Mouse (Mus musculus) E14TG2a.4 (cell line): ENCODE data around the gene Scfd2.

Source experiments
- H3K27me3 ChIP-seq: 2 replicates; pipeline ENCODE4 v1.6.1; 2014; ENCODE audit warnings: low read length, control low read depth; ENCODE audit not compliant: insufficient read depth
- H3K36me3 ChIP-seq: 2 replicates; pipeline ENCODE4 v1.6.1; 2014; ENCODE audit warnings: low read length, control low read depth; ENCODE audit not compliant: insufficient read depth
- H3K4me1 ChIP-seq: replicated peaks from 2 replicates; pipeline ENCODE4 v1.6.1; 2014; ENCODE audit warnings: low read depth, low read length, control low read depth
- H3K4me3 ChIP-seq: replicated peaks from 2 replicates; pipeline ENCODE4 v1.5.1; 2014; ENCODE audit warnings: mild to moderate bottlenecking, low read length
- H3K9me3 ChIP-seq: 2 replicates; pipeline ENCODE4 v1.6.1; 2014; ENCODE audit warnings: low read length, control low read depth
- CTCF ChIP-seq: conservative IDR thresholded peaks from 2 replicates; pipeline ENCODE4 v1.5.1; 2014; ENCODE audit warnings: low read length
- NANOG ChIP-seq: IDR thresholded peaks from 2 replicates; pipeline ENCODE4 v1.6.1; 2014; ENCODE audit warnings: borderline replicate concordance, low read length, mixed read lengths
- POU5F1 ChIP-seq: IDR thresholded peaks from 2 replicates; pipeline ENCODE4 v1.6.1; 2014; ENCODE audit warnings: low read length, borderline replicate concordance

The Scfd2 gene

DNA sequence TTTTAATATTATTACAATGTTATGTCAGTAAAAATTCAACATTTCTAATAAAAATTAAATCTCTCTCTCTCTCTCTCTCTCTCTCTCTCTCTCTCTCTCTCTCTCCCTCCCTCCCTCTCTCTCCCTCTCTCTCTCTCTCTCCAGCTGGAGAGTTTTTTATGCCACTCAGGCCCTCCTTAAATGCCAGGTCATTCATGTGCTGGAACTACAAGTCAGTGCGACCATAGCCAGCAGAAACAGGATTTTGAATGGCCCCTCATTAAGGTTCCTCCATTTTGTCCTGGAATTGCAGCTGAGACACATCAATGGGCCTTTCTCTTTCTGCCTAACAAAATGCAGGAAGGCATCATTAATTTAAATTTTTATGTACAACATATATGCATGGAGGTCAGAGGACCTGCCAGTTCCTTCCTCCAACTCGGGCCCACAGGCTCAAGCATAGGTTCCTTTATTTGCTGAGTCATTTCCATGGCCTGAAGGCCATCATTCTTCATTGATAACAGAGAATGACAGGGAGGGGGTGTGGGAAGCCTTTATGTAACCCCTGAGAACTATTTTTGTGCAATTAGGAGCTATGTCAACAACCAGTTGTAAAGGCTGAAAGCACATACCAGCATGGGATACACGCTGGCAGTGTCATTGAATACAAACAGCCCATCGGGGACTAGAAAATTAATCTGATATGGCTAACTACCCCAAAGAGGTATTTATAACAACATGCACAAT lies 165.4 kb downstream of the Scfd2 start:
- no peaks in the 10 kb centered on the region; the same call in 1 of the 2 replicates for H3K4me1 ChIP-seq
- no peaks in the 10 kb centered on the region for H3K9me3 ChIP-seq
- no peaks in the 10 kb centered on the region for H3K36me3 ChIP-seq
- H3K27me3 ChIP-seq = no peaks in the 10 kb centered on the region
- TF ChIP-seq CTCF (no peak), POU5F1 (no peak), NANOG (no peak)
- H3K4me3 ChIP-seq = no peak overlapping the region

DNA sequence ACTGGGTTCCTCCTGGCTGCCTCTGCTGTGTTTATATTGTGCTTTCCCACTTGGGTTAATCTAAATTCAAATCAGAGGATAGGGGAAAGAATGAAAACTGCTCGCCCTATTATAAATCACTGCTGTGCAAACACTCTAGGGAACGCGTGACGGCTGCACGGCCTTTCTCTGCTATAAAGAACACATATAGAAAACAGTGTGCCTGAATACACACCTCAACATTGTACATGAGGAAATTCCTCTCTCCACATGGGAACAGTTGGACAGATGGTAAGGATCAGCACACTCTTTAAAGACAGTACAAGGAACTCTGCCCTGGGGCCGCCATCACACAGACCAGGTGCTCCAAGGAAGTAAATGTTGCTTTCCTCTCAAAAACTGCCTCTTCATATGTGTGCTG lies 166.2 kb downstream of the Scfd2 start:
- Histone ChIP-seq H3K9me3 (no peaks in the 10 kb centered on the region), H3K27me3 (no peaks in the 10 kb centered on the region), H3K4me1 (no peaks in the 10 kb centered on the region; the same call in 1 of the 2 replicates), H3K4me3 (no peak overlapping the region), H3K36me3 (no peaks in the 10 kb centered on the region)
- TF ChIP-seq POU5F1 (no peak), CTCF (no peak), NANOG (no peak)

DNA sequence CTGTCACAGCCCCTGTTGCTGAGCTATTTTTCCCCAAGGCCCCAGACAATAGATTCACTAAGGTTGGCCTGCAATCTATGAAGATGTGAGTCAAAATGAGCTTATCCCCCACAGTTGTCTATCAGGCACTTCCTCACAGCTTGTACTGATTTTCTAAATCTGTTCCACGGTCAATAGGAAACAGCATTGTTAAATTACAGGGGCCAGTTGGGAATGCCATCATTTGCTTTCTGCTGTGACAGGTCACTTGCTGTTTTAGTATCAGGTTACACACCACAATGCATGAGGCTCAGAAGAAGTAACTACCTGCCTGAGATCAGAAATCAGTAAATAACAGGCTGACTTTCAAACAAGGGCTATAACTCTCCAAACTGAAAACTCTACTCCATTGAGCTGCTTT lies 168.3 kb downstream of the Scfd2 start:
- Histone ChIP-seq H3K4me1 (no peaks in the 10 kb centered on the region; the same call in 1 of the 2 replicates), H3K9me3 (no peaks in the 10 kb centered on the region), H3K36me3 (no peaks in the 10 kb centered on the region), H3K27me3 (no peaks in the 10 kb centered on the region), H3K4me3 (no peak overlapping the region)
- TF ChIP-seq CTCF (no peak), NANOG (no peak), POU5F1 (no peak)

DNA sequence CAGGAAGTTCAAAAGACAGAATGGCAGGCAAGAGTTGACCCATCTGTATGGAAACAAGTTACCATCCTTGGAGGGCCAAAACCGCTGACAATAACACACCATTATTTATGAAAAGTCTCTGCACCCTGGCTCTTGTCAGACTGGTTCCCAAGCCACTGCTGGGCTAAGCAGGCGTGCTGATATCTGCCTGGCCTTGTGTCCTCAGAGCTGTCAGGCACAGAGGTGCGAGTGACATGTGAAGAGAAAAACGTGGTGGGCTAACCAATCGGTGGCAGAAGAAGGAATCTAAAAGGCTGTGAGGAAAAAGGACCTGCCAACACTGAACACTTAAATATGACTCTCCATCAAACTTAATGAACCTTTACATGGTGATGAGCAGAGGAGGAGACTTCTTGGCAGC lies 170.0 kb downstream of the Scfd2 start:
- no peaks in the 10 kb centered on the region for H3K36me3 ChIP-seq
- H3K4me1 ChIP-seq = peaks cover under 1% of the 10 kb centered on the region; the same call in 1 of the 2 replicates
- no peaks in the 10 kb centered on the region for H3K27me3 ChIP-seq
- H3K9me3 ChIP-seq = no peaks in the 10 kb centered on the region
- H3K4me3 ChIP-seq = no peak overlapping the region
- no peak for TF ChIP-seq CTCF

DNA sequence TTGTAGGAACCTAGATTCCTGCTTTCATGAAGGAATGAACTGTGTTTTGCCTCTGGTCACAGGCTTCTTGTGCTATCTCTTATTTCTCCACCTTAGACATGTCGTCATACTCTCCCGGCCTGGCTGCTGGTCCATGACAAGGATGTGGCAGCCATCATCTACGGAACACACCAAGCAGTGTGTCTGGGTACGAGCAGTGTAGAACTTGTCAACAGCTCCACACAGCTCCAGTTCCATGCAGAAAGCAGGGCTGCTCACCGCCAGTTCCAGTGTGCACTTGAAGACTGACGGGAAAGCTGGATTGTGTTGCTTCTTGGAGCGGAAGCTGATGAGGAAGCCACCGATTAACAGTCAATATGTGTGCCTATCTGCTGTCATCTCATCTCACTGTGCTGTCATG lies 173.5 kb downstream of the Scfd2 start:
- H3K36me3 ChIP-seq = no peaks in the 10 kb centered on the region
- H3K27me3 ChIP-seq = no peaks in the 10 kb centered on the region
- no peak overlapping the region for H3K4me3 ChIP-seq
- no peaks in the 10 kb centered on the region for H3K9me3 ChIP-seq
- H3K4me1 ChIP-seq = peaks cover 4% of the 10 kb centered on the region
- TF ChIP-seq NANOG (no peak), POU5F1 (no peak), CTCF (no peak)

DNA sequence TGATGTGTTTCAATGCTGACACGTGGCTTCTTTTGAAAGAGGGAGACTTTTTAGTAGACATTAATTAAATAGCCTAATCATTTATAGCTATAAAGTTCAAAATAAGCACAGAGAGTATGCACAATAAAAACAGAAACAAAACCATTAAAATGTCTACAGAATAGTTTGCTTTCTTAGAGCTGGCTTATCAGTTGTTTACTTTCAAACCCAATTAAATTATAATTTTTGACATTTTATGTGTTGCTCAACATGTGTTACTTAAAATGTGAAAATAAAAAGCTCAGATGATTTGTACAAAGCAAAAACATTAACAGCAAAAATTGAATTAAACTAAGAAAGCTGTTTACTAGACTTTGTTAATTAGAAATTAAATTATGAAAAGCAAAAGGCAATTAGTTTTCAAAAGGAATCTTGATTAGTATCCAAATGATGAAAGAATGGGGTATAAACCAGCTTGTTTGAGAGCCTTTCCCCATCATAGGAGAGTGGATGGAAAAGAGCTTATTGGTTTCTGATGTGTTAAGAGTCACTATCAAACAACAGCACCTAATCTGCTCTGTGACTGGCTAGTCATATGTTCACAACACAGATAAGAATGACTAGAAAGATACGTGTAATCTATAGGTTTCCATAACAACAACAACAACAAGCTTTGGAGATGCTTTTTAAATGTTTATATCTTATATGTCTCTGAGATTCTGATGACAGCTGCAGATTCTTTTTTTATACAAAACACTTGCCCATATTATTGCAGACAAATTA lies 176.0 kb downstream of the Scfd2 start:
- H3K9me3 ChIP-seq = no peaks in the 10 kb centered on the region
- H3K36me3 ChIP-seq = no peaks in the 10 kb centered on the region
- H3K4me1 ChIP-seq = peaks cover 4% of the 10 kb centered on the region
- no peaks in the 10 kb centered on the region for H3K27me3 ChIP-seq
- no peak overlapping the region for H3K4me3 ChIP-seq
- TF ChIP-seq CTCF = no peak

DNA sequence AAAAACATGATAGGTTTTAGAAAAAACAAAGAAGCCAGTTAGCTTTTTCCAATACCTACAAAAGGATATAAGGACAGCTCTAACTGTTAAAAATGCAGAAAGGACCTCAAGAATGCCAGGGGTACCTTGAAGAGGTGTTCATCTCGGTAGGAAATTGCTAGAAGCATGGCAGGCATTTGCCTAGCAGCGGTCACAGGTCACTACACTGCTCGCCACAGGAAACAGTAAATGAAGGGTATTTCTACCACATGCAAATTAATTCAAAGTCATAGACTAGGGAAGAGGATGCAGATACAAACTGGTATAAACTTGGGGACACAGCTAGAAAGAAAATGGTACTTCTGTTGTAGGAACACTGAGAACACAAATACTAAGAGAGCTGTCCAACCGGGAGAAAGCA lies 180.7 kb downstream of the Scfd2 start:
- Histone ChIP-seq H3K9me3 (no peaks in the 10 kb centered on the region), H3K4me3 (no peak overlapping the region), H3K36me3 (no peaks in the 10 kb centered on the region), H3K27me3 (no peaks in the 10 kb centered on the region), H3K4me1 (no peaks in the 10 kb centered on the region)
- TF ChIP-seq NANOG (no peak), POU5F1 (no peak), CTCF (no peak)

DNA sequence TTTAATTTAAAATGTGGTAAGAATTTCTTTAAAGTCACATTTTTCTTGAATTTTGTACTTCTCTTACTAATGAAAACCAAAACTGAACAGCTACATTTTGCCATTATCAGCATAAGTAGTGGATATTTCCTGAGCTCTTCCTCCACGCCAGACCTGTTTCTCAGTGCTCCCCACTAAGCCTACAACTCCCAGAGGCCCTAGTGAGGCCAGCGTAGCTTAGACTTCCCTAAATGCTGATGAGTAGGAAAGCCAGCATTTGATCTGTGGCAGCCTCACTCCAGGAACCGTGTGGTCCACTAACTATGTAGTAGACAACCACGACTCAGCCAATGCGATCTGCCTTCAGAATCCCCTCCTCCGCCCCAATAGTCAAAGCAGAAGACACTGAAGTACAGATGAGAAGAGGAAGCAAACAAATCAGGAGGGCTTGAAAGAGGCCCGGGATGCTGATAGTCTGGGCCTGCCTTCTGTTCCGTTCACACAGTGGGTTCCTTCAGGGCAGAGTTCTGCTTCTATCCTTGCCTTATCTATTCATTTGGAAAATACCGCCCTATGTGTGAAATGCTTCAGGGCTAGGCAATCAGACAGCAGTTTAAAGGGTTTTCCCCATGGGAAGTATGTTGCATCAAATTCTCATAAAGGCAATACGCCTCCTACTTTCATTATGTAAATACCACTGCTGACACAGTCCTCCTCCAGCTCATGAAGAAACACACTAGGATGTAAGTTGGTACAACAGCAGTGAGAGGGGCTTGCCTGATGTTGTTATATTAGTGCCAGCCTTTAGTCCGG lies 183.3 kb downstream of the Scfd2 start:
- Histone ChIP-seq H3K27me3 (no peaks in the 10 kb centered on the region), H3K4me3 (no peak overlapping the region), H3K9me3 (no peaks in the 10 kb centered on the region), H3K36me3 (no peaks in the 10 kb centered on the region), H3K4me1 (no peaks in the 10 kb centered on the region)
- TF ChIP-seq POU5F1 (no peak), CTCF (no peak), NANOG (no peak)

DNA sequence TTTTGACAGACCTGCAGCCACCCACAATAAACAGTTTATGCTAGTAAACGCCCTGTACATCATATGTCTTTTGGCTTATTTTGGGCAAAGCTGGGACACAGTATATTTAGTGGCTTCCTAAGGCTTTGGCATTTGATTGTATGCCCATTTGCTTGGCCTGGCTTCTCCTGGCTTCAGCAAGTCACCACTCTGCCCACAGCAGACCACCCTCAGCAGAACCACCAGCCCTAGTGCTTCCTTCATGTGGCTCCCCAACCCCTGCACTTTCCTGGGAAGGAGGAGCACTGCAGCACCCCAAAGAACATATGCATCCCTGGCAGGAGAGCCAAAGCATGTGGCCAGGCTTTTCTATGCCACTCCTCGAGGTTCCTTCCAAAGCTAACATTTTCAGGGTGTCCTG lies 188.5 kb downstream of the Scfd2 start:
- Histone ChIP-seq H3K9me3 (no peaks in the 10 kb centered on the region), H3K36me3 (no peaks in the 10 kb centered on the region), H3K27me3 (no peaks in the 10 kb centered on the region), H3K4me1 (no peaks in the 10 kb centered on the region), H3K4me3 (no peak overlapping the region)
- TF ChIP-seq POU5F1 (no peak), CTCF (no peak), NANOG (no peak)
